Mouse (Mus musculus): ENCODE measurements around the gene Rasgrp2.

The Rasgrp2 gene

GRCm38 (mm10) chr19:6399285-6400095 is at the start of gene Rasgrp2:
Gene Rasgrp2, plus strand, starts transcription at chr19:6399340.
- DNase-seq (ENCODE audit: low spot score in 2 of 2) = peak; percentile 94 to 96

- no peak for DNase-seq (ENCODE audit: low spot score in 2 of 2)
These were observed 47.6 kb upstream of the Rasgrp2 start for GRCm38 (mm10) chr19:6351431-6352106.

GRCm38 (mm10) chr19:6352107-6352505 is 47.0 kb upstream of the Rasgrp2 start:
- DNase-seq (ENCODE audit: low spot score in 2 of 2) = no peak

- DNase-seq (ENCODE audit: low spot score in 2 of 2) = no peak
These were observed 45.1 kb upstream of the Rasgrp2 start for GRCm38 (mm10) chr19:6354030-6354429.

GRCm38 (mm10) chr19:6361291-6361690 is 37.8 kb upstream of the Rasgrp2 start:
- DNase-seq (ENCODE audit: low spot score in 2 of 2) = no peak

GRCm38 (mm10) chr19:6363091-6363410 is 36.1 kb upstream of the Rasgrp2 start:
- DNase-seq (ENCODE audit: low spot score in 2 of 2) = no peak

GRCm38 (mm10) chr19:6363411-6364240 is 35.5 kb upstream of the Rasgrp2 start, which contains the start of gene Sf1:
Gene Sf1, plus strand, starts transcription at chr19:6363690.
- DNase-seq (ENCODE audit: low spot score in 2 of 2) = peak; percentile 100

- DNase-seq (ENCODE audit: low spot score in 2 of 2) = peak; percentile 88 to 93
These were observed 34.8 kb upstream of the Rasgrp2 start for GRCm38 (mm10) chr19:6364317-6364725.

- no peak for DNase-seq (ENCODE audit: low spot score in 2 of 2)
These were observed 34.3 kb upstream of the Rasgrp2 start for GRCm38 (mm10) chr19:6364842-6365241.

- DNase-seq (ENCODE audit: low spot score in 2 of 2) = no peak
These were observed 29.0 kb upstream of the Rasgrp2 start for GRCm38 (mm10) chr19:6370175-6370574.

GRCm38 (mm10) chr19:6372433-6372832 is 26.7 kb upstream of the Rasgrp2 start:
- no peak for DNase-seq (ENCODE audit: low spot score in 2 of 2)

GRCm38 (mm10) chr19:6373539-6374400 is 25.4 kb upstream of the Rasgrp2 start:
- peak; percentile 73 to 92 for DNase-seq (ENCODE audit: low spot score in 2 of 2)

GRCm38 (mm10) chr19:6374571-6374970 is 24.6 kb upstream of the Rasgrp2 start:
- no peak for DNase-seq (ENCODE audit: low spot score in 2 of 2)

GRCm38 (mm10) chr19:6375423-6376254 is 23.5 kb upstream of the Rasgrp2 start:
- DNase-seq (ENCODE audit: low spot score in 2 of 2) = no peak

- peak in 1 of 2 experiments; percentile 44 for DNase-seq (ENCODE audit: low spot score in 2 of 2)
These were observed 22.9 kb upstream of the Rasgrp2 start for GRCm38 (mm10) chr19:6376255-6376564.

GRCm38 (mm10) chr19:6376643-6377042 is 22.5 kb upstream of the Rasgrp2 start:
- DNase-seq (ENCODE audit: low spot score in 2 of 2) = no peak

GRCm38 (mm10) chr19:6377327-6378040 is 21.7 kb upstream of the Rasgrp2 start:
- no peak for DNase-seq (ENCODE audit: low spot score in 2 of 2)

- no peak for DNase-seq (ENCODE audit: low spot score in 2 of 2)
These were observed 18.6 kb upstream of the Rasgrp2 start for GRCm38 (mm10) chr19:6380411-6381166.

- DNase-seq (ENCODE audit: low spot score in 2 of 2) = no peak
These were observed 17.9 kb upstream of the Rasgrp2 start for GRCm38 (mm10) chr19:6381238-6381637.
